Mouse (Mus musculus) myocyte (in vitro differentiated cells): Measurements from ENCODE around the gene E130309D02Rik. TPM values are rescaled to one million over a fixed set of nuclear protein-coding genes. Genes with fewer than 3 reads are reported as not detected.

Experiments used
- H3K27me3 ChIP-seq: one replicate; pipeline ENCODE4 v1.6.1; 2011; ENCODE audit not compliant: control insufficient read depth, insufficient read depth, insufficient read length
- H3K36me3 ChIP-seq: one replicate; pipeline ENCODE4 v1.6.1; 2011; ENCODE audit not compliant: control insufficient read depth, insufficient read depth
- H3K4me2 ChIP-seq: one replicate; pipeline ENCODE4 v1.6.1; 2011; ENCODE audit warnings: low read depth, control low read depth
- H3K4me3 ChIP-seq: one replicate; pipeline ENCODE4 v1.5.1; 2011; ENCODE audit warnings: mild to moderate bottlenecking, control low read depth, moderate library complexity
- H3K79me2 ChIP-seq: one replicate; pipeline ENCODE4 v1.6.1; 2011; ENCODE audit not compliant: control insufficient read depth, insufficient read depth
- H3ac ChIP-seq: one replicate; pipeline ENCODE4 v1.6.1; 2011; ENCODE audit not compliant: control insufficient read depth, insufficient read length
- CEBPB ChIP-seq: IDR thresholded peaks from 2 replicates; pipeline ENCODE4 v1.6.1; 2011; ENCODE audit warnings: mild to moderate bottlenecking, moderate library complexity; ENCODE audit not compliant: poor library complexity, insufficient read depth, severe bottlenecking
- E2F4 ChIP-seq: IDR thresholded peaks from one replicate; pipeline ENCODE4 v1.6.1; 2011; ENCODE audit warnings: mild to moderate bottlenecking, control low read depth, moderate library complexity; ENCODE audit not compliant: insufficient read depth
- MAX ChIP-seq: IDR thresholded peaks from one replicate; pipeline ENCODE4 v1.6.1; 2011; ENCODE audit warnings: low read depth, mild to moderate bottlenecking, control low read depth
- MYOD1 ChIP-seq, 3 experiments: IDR thresholded peaks; one replicate each; pipeline ENCODE4 v1.6.1; 2011; ENCODE audit warnings: control low read depth in 2 of 3, low read depth in 2 of 3, mild to moderate bottlenecking in 2 of 3, moderate library complexity in 1 of 3; ENCODE audit not compliant: insufficient read length in 2 of 3, control insufficient read depth in 1 of 3
- MYOG ChIP-seq, 3 experiments: IDR thresholded peaks; one replicate each; pipeline ENCODE4 v1.6.1; 2011; ENCODE audit warnings: control low read depth in 2 of 3, low read depth in 2 of 3, mild to moderate bottlenecking in 2 of 3; ENCODE audit not compliant: insufficient read length in 2 of 3, control insufficient read depth in 1 of 3, insufficient read depth in 1 of 3
- POLR2A ChIP-seq: IDR thresholded peaks from one replicate; pipeline ENCODE4 v1.6.1; 2011; ENCODE audit warnings: low read depth, mild to moderate bottlenecking, control low read depth, moderate library complexity; ENCODE audit not compliant: insufficient read length
- POLR2AphosphoS2 ChIP-seq: IDR thresholded peaks from one replicate; pipeline ENCODE4 v1.6.1; 2011; ENCODE audit warnings: low read depth, control low read depth; ENCODE audit not compliant: insufficient read length
- REST ChIP-seq: IDR thresholded peaks from one replicate; pipeline ENCODE4 v1.6.1; 2011; ENCODE audit warnings: mild to moderate bottlenecking, control low read depth, moderate library complexity; ENCODE audit not compliant: insufficient read depth, insufficient read length
- SRF ChIP-seq: IDR thresholded peaks from one replicate; pipeline ENCODE4 v1.6.1; 2011; ENCODE audit warnings: low read depth; ENCODE audit not compliant: control insufficient read depth, insufficient read length
- TCF12 ChIP-seq: IDR thresholded peaks from one replicate; pipeline ENCODE4 v1.6.1; 2011; ENCODE audit warnings: mild to moderate bottlenecking, control low read depth; ENCODE audit not compliant: poor library complexity, insufficient read depth, severe bottlenecking
- TCF3 ChIP-seq: IDR thresholded peaks from one replicate; pipeline ENCODE4 v1.6.1; 2011; ENCODE audit warnings: low read depth, control low read depth; ENCODE audit not compliant: insufficient read length
- USF1 ChIP-seq: IDR thresholded peaks from one replicate; pipeline ENCODE4 v1.6.1; 2011; ENCODE audit warnings: low read depth, mild to moderate bottlenecking, control low read depth, moderate library complexity
- polyA plus RNA-seq: library from polyadenylated mRNA; unstranded; fragments of >200 nt; fragmentation: generic; extraction: Trizol; gene quantifications from one replicate; pipeline ENCODE4 v1.2.1, GENCODE M21; 2012; ENCODE audit warnings: missing spikeins

The E130309D02Rik gene
- polyA plus RNA-seq, 1 experiment, result 25.7 TPM

GRCm38 (mm10) chr5:143253881-143254486, 61.2 kb downstream of the E130309D02Rik start:
- Histone ChIP-seq H3K4me3 (no peak overlapping the region), H3ac (no peak overlapping the region), H3K36me3 (peaks cover 11% of the 10 kb centered on the region), H3K79me2 (no peaks in the 10 kb centered on the region), H3K27me3 (no peaks in the 10 kb centered on the region), H3K4me2 (no peak overlapping the region)
- TF ChIP-seq POLR2AphosphoS2 (no peak), MYOD1 (IDR thresholded peaks at IDR 0.05; ENCODE audit: control insufficient read depth in 1 of 3, insufficient read length in 2 of 3, low read depth in 2 of 3) (peak in 1 of 3 experiments; percentile 9), E2F4 (no peak)

GRCm38 (mm10) chr5:143253186-143253880, 61.8 kb downstream of the E130309D02Rik start:
- H3ac ChIP-seq, result no peak overlapping the region
- no peak overlapping the region for H3K4me3 ChIP-seq
- H3K36me3 ChIP-seq, result peaks cover 11% of the 10 kb centered on the region
- TF ChIP-seq MYOD1 (IDR thresholded peaks at IDR 0.05; ENCODE audit: control insufficient read depth in 1 of 3, insufficient read length in 2 of 3, low read depth in 2 of 3) (no peak), E2F4 (no peak), MYOG (IDR thresholded peaks at IDR 0.05; ENCODE audit: control insufficient read depth in 1 of 3, insufficient read depth in 1 of 3, insufficient read length in 2 of 3, low read depth in 2 of 3) (no peak), TCF12 (no peak), REST (no peak), TCF3 (no peak), POLR2AphosphoS2 (no peak), SRF (no peak), CEBPB (no peak), MAX (no peak), POLR2A (no peak)
- no peak overlapping the region for H3K4me2 ChIP-seq
- H3K79me2 ChIP-seq, result no peaks in the 10 kb centered on the region
- no peaks in the 10 kb centered on the region for H3K27me3 ChIP-seq

GRCm38 (mm10) chr5:143252791-143253185, 62.4 kb downstream of the E130309D02Rik start:
- no peaks in the 10 kb centered on the region for H3K27me3 ChIP-seq
- H3K36me3 ChIP-seq, result peaks cover 11% of the 10 kb centered on the region
- no peak overlapping the region for H3ac ChIP-seq
- H3K79me2 ChIP-seq, result no peaks in the 10 kb centered on the region
- no peak overlapping the region for H3K4me2 ChIP-seq
- TF ChIP-seq MYOD1 (IDR thresholded peaks at IDR 0.05; ENCODE audit: control insufficient read depth in 1 of 3, insufficient read length in 2 of 3, low read depth in 2 of 3) (no peak), USF1 (no peak), SRF (no peak), MAX (no peak), CEBPB (no peak), POLR2A (no peak), REST (no peak), TCF12 (no peak), E2F4 (no peak), POLR2AphosphoS2 (no peak), MYOG (IDR thresholded peaks at IDR 0.05; ENCODE audit: control insufficient read depth in 1 of 3, insufficient read depth in 1 of 3, insufficient read length in 2 of 3, low read depth in 2 of 3) (no peak), TCF3 (no peak)
- H3K4me3 ChIP-seq, result no peak overlapping the region

GRCm38 (mm10) chr5:143252039-143252438, 63.1 kb downstream of the E130309D02Rik start:
- Histone ChIP-seq H3ac (no peak overlapping the region), H3K4me2 (no peak overlapping the region), H3K27me3 (no peaks in the 10 kb centered on the region), H3K79me2 (no peaks in the 10 kb centered on the region), H3K4me3 (no peak overlapping the region), H3K36me3 (peaks cover 12% of the 10 kb centered on the region)
- TF ChIP-seq MYOD1 (IDR thresholded peaks at IDR 0.05; ENCODE audit: control insufficient read depth in 1 of 3, insufficient read length in 2 of 3, low read depth in 2 of 3), result no peak

Other genes with a start within 250 kb of the E130309D02Rik start
- gene Rnf216, start 202.4 kb downstream of the E130309D02Rik start, polyA plus RNA-seq, result 15.9 TPM
- gene Olfr718-ps1, start 167.8 kb downstream of the E130309D02Rik start, polyA plus RNA-seq, result not detected
- 3.1 TPM for gene Rbak, start 134.6 kb downstream of the E130309D02Rik start, polyA plus RNA-seq
- gene Spdye4b, start 134.3 kb downstream of the E130309D02Rik start, polyA plus RNA-seq, result not detected
- gene Spdye4a, start 88.5 kb downstream of the E130309D02Rik start, polyA plus RNA-seq, result not detected
- 4.5 TPM for gene Zfp12, start 80.2 kb downstream of the E130309D02Rik start, polyA plus RNA-seq
- 6.1 TPM for gene Zfp316, start 45.3 kb downstream of the E130309D02Rik start, polyA plus RNA-seq
- 0.01 TPM for gene Zfp853, start 21.7 kb downstream of the E130309D02Rik start, polyA plus RNA-seq
- 60.5 TPM for gene Zdhhc4, start 13.9 kb upstream of the E130309D02Rik start, polyA plus RNA-seq
- gene Grid2ip, start 42.0 kb upstream of the E130309D02Rik start, polyA plus RNA-seq, result not detected
- 88.2 TPM for gene Kdelr2, start 88.5 kb upstream of the E130309D02Rik start, polyA plus RNA-seq
- 3.9 TPM for gene Daglb, start 149.2 kb upstream of the E130309D02Rik start, polyA plus RNA-seq
- gene Rac1, start 212.7 kb upstream of the E130309D02Rik start, polyA plus RNA-seq, result 245 TPM